Mouse (Mus musculus): Measurements from ENCODE around the gene Slc9a6. TPM values are rescaled to one million over a fixed set of nuclear protein-coding genes. Genes with fewer than 3 reads are reported as not detected.

Gene Slc9a6
- total RNA-seq, 2 experiments from 2014 or later = 14.7 to 17.1 TPM

GRCm38 (mm10) chrX:56663377-56663776 is 53.8 kb downstream of the Slc9a6 start:
- DNase-seq = no peak
- intact Hi-C loops (cut with DNase I) = no loop called here

DNA sequence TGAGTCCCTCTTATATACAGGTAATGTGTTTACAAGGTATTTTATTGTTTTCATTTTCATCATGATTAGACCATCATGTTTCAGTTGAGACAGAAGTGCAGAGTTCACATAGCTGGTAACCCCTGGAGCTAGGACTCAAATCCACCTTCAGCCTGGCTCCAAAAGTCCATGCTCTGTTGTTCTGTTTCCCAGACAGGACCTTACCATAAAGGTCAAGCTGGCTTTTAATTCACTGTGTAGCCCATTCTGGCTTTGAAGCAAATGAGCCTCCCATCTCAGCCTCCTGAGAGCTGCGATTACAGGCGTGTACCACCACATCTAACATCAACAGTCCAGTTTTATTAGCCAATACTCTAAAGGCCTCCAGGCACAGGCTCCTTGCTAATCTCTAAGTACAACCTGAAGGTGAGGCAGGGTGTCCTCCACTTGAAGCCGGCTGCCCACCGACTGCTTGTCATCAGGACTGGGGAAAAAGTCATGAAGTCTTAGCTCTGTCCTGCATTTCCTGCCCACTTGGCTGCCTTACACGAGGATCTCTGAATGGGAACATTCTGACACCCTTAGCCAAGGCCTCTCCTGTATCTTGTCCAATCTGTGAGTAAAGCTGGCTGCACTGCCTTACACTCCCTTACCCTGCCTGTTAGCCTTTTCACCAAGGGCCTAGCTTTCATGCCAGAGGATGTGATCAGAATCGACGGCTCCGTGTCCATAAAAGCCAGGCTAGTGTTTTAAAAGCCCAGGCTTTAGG is 55.8 kb downstream of the Slc9a6 start:
- no peak for DNase-seq
- intact Hi-C loops (cut with DNase I) = no loop called here

DNA sequence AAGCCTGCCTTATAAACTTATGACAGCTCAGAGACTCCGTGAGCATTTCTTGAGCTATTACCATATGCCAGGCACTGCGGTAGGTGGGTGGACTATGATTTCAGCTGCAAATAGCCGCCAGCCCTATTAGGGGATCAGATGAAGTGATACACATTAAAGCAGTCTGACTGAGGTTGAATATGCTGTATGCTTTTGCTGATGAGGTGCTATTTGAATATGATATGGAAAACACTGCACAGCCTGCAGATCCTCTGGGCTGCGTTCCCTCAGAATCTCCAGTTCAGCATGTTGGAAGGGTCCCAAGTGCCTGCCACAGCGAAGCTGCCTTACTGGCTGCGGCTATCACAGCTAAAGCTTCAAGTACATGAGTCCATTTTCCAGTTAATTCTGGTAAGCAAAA is 57.7 kb downstream of the Slc9a6 start:
- intact Hi-C loops (cut with DNase I) = no loop called here
- peak; percentile 53 to 55 for DNase-seq

GRCm38 (mm10) chrX:56668051-56668450 is 58.5 kb downstream of the Slc9a6 start:
- intact Hi-C loops (cut with DNase I) = no loop called here
- DNase-seq = no peak

- intact Hi-C loops (cut with DNase I) = no loop called here
- DNase-seq = no peak
Observed at GRCm38 (mm10) chrX:56668501-56668900, 58.9 kb downstream of the Slc9a6 start.

- no peak for DNase-seq
- intact Hi-C loops (cut with DNase I) = no loop called here
Observed at GRCm38 (mm10) chrX:56675556-56675955, 66.0 kb downstream of the Slc9a6 start.

DNA sequence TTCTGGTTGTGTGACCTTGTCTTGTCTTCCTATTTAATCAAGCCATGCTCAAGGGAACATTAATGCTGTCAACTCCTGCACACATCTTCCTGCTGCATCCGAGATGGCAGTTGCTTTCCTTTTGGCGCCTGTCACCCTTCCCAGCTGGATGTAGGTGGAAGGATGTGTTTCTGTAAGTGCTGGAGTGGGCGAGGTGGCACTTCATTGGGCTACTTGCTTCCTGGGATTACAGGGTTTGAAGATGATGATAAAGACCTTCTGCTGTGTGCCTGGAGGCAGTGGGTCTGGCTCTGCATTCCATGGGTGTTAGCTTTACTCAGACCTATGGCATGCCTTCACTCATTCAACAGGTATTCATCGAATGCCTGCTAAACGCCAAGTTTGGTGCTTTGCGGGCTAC is 68.2 kb downstream of the Slc9a6 start:
- no peak for DNase-seq
- intact Hi-C loops (cut with DNase I) = no loop called here

- DNase-seq = no peak
- intact Hi-C loops (cut with DNase I) = no loop called here
Observed at GRCm38 (mm10) chrX:56679066-56679465, 69.5 kb downstream of the Slc9a6 start.

GRCm38 (mm10) chrX:56682156-56682720 is 72.7 kb downstream of the Slc9a6 start:
- intact Hi-C loops (cut with DNase I) = no loop called here
- no peak for DNase-seq

GRCm38 (mm10) chrX:56683521-56683920 is 74.0 kb downstream of the Slc9a6 start:
- intact Hi-C loops (cut with DNase I) = no loop called here
- DNase-seq = peak; percentile 42 to 52

DNA sequence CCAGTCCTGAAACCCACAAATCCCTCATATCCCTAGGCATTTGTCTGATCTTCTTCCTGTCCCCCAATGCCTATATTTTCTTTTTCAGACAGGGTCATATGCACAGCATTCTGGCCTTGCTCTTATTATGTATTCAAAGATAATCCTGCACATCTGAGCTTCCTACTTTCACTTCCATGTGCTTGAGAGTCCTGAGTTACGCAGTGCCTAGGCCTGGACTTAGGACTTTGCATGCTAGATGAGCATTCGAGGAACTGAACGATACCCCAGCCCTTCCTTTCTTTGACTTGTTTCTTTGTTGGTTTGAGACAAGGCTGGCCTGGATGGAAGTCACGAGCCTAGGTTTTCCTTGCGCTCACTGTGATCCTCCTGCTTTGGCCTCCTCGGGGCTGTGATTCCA is 83.0 kb downstream of the Slc9a6 start:
- no peak for DNase-seq
- intact Hi-C loops (cut with DNase I) = no loop called here

DNA sequence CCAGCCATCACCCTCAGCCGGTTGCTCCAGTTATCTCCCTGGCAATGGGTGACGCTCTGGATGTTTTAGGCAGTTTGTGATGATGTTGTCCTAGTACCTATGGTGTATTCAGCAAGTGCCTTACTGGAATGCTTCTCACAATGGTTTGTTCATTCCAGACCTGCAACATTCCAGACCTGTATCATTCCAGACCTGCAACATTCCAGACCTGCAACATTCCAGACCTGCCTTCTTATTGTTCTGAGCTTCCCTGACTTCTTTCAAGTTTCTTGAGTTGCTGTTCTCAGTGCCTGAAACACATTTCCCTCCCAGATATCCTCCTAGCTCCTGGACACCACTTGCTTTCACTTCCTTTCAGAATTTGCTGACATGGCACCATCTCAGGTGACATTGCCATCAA is 85.0 kb downstream of the Slc9a6 start:
- DNase-seq = no peak
- intact Hi-C loops (cut with DNase I) = no loop called here

DNA sequence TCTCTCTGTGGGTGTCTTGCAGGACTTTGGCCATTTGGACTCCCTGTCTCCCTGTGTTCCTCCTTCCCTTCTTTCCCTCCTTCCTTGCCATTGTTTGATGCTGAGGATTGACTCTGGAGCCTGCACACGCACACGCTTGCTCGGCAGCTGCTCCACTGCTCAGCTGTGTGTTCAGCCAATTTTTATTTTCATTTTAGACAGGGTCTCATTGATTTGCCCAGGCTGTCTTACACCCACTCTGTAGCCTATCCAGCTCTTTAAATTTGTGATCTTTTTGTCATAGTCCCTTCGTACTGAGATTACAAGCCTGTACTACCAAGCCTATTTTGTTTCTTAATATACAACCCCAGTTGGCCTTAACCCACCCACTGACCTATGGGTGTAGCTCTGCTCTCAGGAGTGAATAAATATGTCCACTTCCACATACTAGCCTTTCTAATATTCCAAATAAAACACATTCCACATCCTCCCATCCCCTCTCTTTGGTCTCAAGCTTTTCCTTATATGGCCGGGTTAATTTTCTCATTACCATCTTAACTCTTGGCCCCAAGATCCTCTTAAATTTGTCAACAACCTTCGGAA is 87.7 kb downstream of the Slc9a6 start:
- no peak for DNase-seq
- intact Hi-C loops (cut with DNase I) = no loop called here

- no peak for DNase-seq
- intact Hi-C loops (cut with DNase I) = no loop called here
Observed at GRCm38 (mm10) chrX:56697886-56698285, 88.3 kb downstream of the Slc9a6 start.

DNA sequence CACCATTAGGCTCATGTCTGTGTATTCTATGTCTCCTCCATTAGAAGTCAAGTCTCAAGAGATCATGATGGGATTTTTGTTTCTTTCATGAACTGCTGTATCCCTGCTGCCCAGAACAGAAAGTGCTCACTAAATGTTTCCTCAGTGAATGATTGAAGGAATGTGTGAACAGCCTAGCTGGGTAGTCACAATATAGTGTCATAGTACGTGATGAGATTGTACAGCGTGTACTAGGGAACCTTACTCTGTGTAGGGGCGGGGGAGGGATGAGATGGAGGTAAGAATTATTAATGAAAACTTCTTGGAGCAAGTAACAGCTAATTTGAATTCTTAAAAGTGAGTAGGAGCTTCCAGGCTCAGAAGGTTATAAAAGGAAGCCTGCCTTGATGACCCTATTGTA is 91.7 kb downstream of the Slc9a6 start:
- no peak for DNase-seq
- intact Hi-C loops (cut with DNase I) = no loop called here

GRCm38 (mm10) chrX:56703965-56704562 is 94.5 kb downstream of the Slc9a6 start:
- intact Hi-C loops (cut with DNase I) = no loop called here
- no peak for DNase-seq

GRCm38 (mm10) chrX:56708592-56709370 is 99.2 kb downstream of the Slc9a6 start:
- intact Hi-C loops (cut with DNase I) = no loop called here
- no peak for DNase-seq

DNA sequence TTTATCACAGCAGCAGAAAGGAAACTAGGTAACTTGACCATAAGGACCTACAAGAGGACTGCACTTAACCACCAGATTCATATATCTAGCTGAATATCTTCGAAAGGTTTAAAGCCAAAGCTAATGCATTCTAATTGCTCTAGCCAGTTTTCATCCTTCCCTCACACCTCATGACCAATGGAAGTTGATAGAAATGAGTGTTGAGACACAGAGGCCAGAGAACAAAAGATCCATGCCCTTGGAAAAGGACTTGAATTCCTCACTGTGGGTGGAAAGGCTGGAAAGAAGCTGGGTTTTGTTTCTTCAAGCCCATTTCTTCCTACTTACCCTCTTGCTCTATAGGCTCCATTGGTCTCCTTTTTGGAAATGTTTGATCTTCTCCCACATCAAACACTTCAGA is 101.0 kb downstream of the Slc9a6 start:
- DNase-seq = no peak

DNA sequence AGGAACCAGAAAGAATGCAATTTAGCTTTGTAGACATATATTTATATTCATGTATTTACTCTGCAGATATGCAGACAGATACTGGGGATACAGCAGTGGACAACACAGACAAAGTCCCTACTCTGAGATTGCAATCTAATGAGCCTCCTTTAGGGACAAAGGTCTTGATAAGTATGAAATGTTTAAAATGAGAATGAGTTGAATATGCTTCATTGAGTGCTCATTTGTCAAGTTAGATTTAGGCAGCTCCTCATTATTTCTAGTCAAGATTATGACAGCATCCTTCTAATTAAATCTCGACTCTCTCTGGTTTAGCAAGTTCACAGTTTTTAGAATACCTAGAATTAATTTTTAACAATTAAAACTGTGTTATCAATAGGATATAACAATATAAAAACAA is 103.1 kb downstream of the Slc9a6 start:
- intact Hi-C loops (cut with DNase I) = no loop called here
- DNase-seq = no peak

More for the DNA sequence above, 101.0 kb downstream of the Slc9a6 start:
- intact Hi-C loops (cut with DNase I) = no loop called here

Data from heart, postnatal 10 days (tissue).